Mouse (Mus musculus): ENCODE measurements around the gene Cisd2. TPM values are rescaled to one million over a fixed set of nuclear protein-coding genes. Genes with fewer than 3 reads are reported as not detected.

The Cisd2 gene
- polyA plus RNA-seq, 1 experiment from 2014 or later: 59.2 TPM

- Histone ChIP-seq H3K4me1 (ENCODE audit: control insufficient read depth, insufficient read depth, low read length) (peaks cover 11% of the 10 kb centered on the region; the same call in 1 of the 2 replicates), H3K4me3 (ENCODE audit: low read depth, low read length) (no peak overlapping the region), H3K4me2 (no peak overlapping the region), H3K27ac (ENCODE audit: low read depth, low read length) (no peak overlapping the region), H3K36me3 (ENCODE audit: control insufficient read depth, insufficient read depth, low read length) (0 out of 2 replicates have a peak, but pooled peaks cover 4% of the 10 kb centered on the region), H3K9me3 (replicated peaks; ENCODE audit: control insufficient read depth, low read length) (no peaks in the 10 kb centered on the region), H3K9ac (ENCODE audit: low read depth, low read length) (no peak overlapping the region), H3K27me3 (ENCODE audit: control insufficient read depth, insufficient read depth, low read length) (no peaks in the 10 kb centered on the region)
- no peak for ATAC-seq (replicated peaks; ENCODE audit: insufficient number of reproducible peaks, low FRiP score, low TSS enrichment)
- 89% methylated on average over 9 of the region's 9 CpGs for WGBS (ENCODE audit: insufficient replicate concordance)
Observed at GRCm38 (mm10) chr3:135403211-135403610, 20.5 kb downstream of the Cisd2 start.

DNA sequence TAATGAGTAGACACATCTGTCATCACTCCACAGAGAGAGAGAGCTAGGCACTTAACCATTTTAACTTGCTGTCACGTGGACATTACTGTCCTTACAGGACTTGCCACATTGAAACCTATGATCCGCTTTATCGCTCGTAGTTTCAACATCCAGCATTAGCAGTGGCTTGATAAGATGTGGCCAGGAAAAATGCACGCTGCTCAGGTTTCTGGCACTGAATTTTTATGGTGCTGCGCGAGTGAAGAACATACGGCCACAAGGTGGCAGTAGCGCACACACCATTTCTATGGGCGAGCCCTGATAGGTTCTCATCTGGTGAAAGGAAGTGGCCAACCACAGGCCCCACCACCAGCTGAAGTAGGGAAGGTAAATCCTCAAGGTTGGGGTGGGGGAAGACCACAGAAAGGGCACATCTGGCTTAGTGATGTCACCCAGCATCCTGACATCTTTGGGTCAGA lies 21.5 kb downstream of the Cisd2 start:
- WGBS (ENCODE audit: insufficient replicate concordance): 4% methylated on average over 10 of the region's 10 CpGs
- Histone ChIP-seq H3K36me3 (ENCODE audit: control insufficient read depth, insufficient read depth, low read length) (0 out of 2 replicates have a peak, but pooled peaks cover 4% of the 10 kb centered on the region), H3K4me3 (ENCODE audit: low read depth, low read length) (0 out of 2 replicates have a peak overlapping the region, but pooled peaks have one; percentile 8), H3K4me2 (peak overlapping the region; percentile 30; the same call in 1 of the 2 replicates), H3K27me3 (ENCODE audit: control insufficient read depth, insufficient read depth, low read length) (no peaks in the 10 kb centered on the region), H3K9ac (ENCODE audit: low read depth, low read length) (no peak overlapping the region), H3K4me1 (ENCODE audit: control insufficient read depth, insufficient read depth, low read length) (peaks cover 9% of the 10 kb centered on the region; the same call in 1 of the 2 replicates), H3K9me3 (replicated peaks; ENCODE audit: control insufficient read depth, low read length) (no peaks in the 10 kb centered on the region), H3K27ac (ENCODE audit: low read depth, low read length) (no peak overlapping the region)
- ATAC-seq (replicated peaks; ENCODE audit: insufficient number of reproducible peaks, low FRiP score, low TSS enrichment): peak; percentile 62; the same call in 1 of the 2 replicates

- H3K9me3 ChIP-seq (replicated peaks; ENCODE audit: control insufficient read depth, low read length): no peaks in the 10 kb centered on the region
- ATAC-seq (replicated peaks; ENCODE audit: insufficient number of reproducible peaks, low FRiP score, low TSS enrichment): no peak
Observed at GRCm38 (mm10) chr3:135397112-135397511, 26.6 kb downstream of the Cisd2 start.

DNA sequence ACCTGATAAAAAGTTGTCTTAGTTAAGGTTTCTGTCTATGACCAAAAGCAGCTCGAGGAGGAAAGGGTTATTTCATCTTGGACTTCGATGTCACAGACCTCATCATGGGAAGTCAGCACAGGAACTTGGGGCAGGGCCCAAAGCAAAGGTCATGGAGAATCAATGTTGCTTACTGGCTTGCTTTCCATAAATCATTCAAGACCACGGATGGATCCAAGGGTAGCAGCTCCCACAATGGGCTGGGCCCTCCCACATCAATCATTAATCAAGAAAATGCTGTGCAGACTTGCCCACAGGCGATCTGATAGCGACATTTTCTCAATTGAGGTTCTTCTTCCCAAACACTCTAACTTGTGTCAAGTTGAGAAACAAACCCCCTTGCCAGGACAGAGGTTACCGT lies 27.6 kb downstream of the Cisd2 start:
- Histone ChIP-seq H3K9ac (ENCODE audit: low read depth, low read length) (no peak overlapping the region), H3K36me3 (ENCODE audit: control insufficient read depth, insufficient read depth, low read length) (no peaks in the 10 kb centered on the region), H3K4me3 (ENCODE audit: low read depth, low read length) (no peak overlapping the region), H3K27me3 (ENCODE audit: control insufficient read depth, insufficient read depth, low read length) (no peaks in the 10 kb centered on the region), H3K4me1 (ENCODE audit: control insufficient read depth, insufficient read depth, low read length) (no peaks in the 10 kb centered on the region), H3K4me2 (no peak overlapping the region), H3K27ac (ENCODE audit: low read depth, low read length) (no peak overlapping the region), H3K9me3 (replicated peaks; ENCODE audit: control insufficient read depth, low read length) (no peaks in the 10 kb centered on the region)
- WGBS (ENCODE audit: insufficient replicate concordance): 69% methylated on average over 6 of the region's 6 CpGs
- no peak for ATAC-seq (replicated peaks; ENCODE audit: insufficient number of reproducible peaks, low FRiP score, low TSS enrichment)

More at GRCm38 (mm10) chr3:135397112-135397511, 26.6 kb downstream of the Cisd2 start:
- H3K27ac ChIP-seq (ENCODE audit: low read depth, low read length): no peak overlapping the region
- H3K27me3 ChIP-seq (ENCODE audit: control insufficient read depth, insufficient read depth, low read length): no peaks in the 10 kb centered on the region
- no peaks in the 10 kb centered on the region for H3K4me1 ChIP-seq (ENCODE audit: control insufficient read depth, insufficient read depth, low read length)
- no peaks in the 10 kb centered on the region for H3K36me3 ChIP-seq (ENCODE audit: control insufficient read depth, insufficient read depth, low read length)
- H3K4me3 ChIP-seq (ENCODE audit: low read depth, low read length): no peak overlapping the region
- no peak overlapping the region for H3K4me2 ChIP-seq
- H3K9ac ChIP-seq (ENCODE audit: low read depth, low read length): no peak overlapping the region

- H3K4me2 ChIP-seq: no peak overlapping the region
- no peak overlapping the region for H3K4me3 ChIP-seq (ENCODE audit: low read depth, low read length)
- H3K9me3 ChIP-seq (replicated peaks; ENCODE audit: control insufficient read depth, low read length): no peaks in the 10 kb centered on the region
- no peaks in the 10 kb centered on the region for H3K27me3 ChIP-seq (ENCODE audit: control insufficient read depth, insufficient read depth, low read length)
- no peaks in the 10 kb centered on the region for H3K36me3 ChIP-seq (ENCODE audit: control insufficient read depth, insufficient read depth, low read length)
- no peaks in the 10 kb centered on the region for H3K4me1 ChIP-seq (ENCODE audit: control insufficient read depth, insufficient read depth, low read length)
- H3K27ac ChIP-seq (ENCODE audit: low read depth, low read length): no peak overlapping the region
- WGBS (ENCODE audit: insufficient replicate concordance): 75% methylated on average over 5 of the region's 5 CpGs
- no peak for ATAC-seq (replicated peaks; ENCODE audit: insufficient number of reproducible peaks, low FRiP score, low TSS enrichment)
- no peak overlapping the region for H3K9ac ChIP-seq (ENCODE audit: low read depth, low read length)
Observed at GRCm38 (mm10) chr3:135395085-135395484, 28.6 kb downstream of the Cisd2 start.

DNA sequence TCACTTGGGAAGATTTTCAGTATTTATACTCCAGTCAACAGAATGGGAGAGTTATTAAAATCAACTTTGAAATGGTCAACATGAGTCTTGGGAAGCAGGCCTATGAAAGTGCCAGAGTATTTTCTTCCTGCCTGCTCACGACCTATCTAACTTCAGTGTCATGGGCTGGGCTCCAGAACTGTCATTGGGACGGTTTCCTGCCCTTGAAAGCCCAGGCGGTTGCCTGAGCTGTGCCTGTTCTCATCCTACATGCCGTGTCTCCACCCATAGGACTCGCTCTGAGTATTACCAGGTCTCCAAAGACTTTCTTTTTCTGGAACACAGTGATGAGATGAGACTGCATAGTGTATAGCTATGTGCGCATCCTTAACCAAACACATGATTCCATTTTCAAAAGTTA lies 30.5 kb downstream of the Cisd2 start:
- no peaks in the 10 kb centered on the region for H3K4me1 ChIP-seq (ENCODE audit: control insufficient read depth, insufficient read depth, low read length)
- H3K36me3 ChIP-seq (ENCODE audit: control insufficient read depth, insufficient read depth, low read length): no peaks in the 10 kb centered on the region
- no peak overlapping the region for H3K9ac ChIP-seq (ENCODE audit: low read depth, low read length)
- no peaks in the 10 kb centered on the region for H3K9me3 ChIP-seq (replicated peaks; ENCODE audit: control insufficient read depth, low read length)
- no peak overlapping the region for H3K27ac ChIP-seq (ENCODE audit: low read depth, low read length)
- H3K27me3 ChIP-seq (ENCODE audit: control insufficient read depth, insufficient read depth, low read length): no peaks in the 10 kb centered on the region
- no peak for ATAC-seq (replicated peaks; ENCODE audit: insufficient number of reproducible peaks, low FRiP score, low TSS enrichment)
- no peak overlapping the region for H3K4me2 ChIP-seq
- 49% methylated on average over 6 of the region's 6 CpGs for WGBS (ENCODE audit: insufficient replicate concordance)
- no peak overlapping the region for H3K4me3 ChIP-seq (ENCODE audit: low read depth, low read length)

GRCm38 (mm10) chr3:135379868-135380267 lies 43.9 kb downstream of the Cisd2 start:
- Histone ChIP-seq H3K4me1 (ENCODE audit: control insufficient read depth, insufficient read depth, low read length) (no peaks in the 10 kb centered on the region), H3K9ac (ENCODE audit: low read depth, low read length) (no peak overlapping the region), H3K27ac (ENCODE audit: low read depth, low read length) (no peak overlapping the region), H3K9me3 (replicated peaks; ENCODE audit: control insufficient read depth, low read length) (no peaks in the 10 kb centered on the region), H3K36me3 (ENCODE audit: control insufficient read depth, insufficient read depth, low read length) (no peaks in the 10 kb centered on the region), H3K4me2 (no peak overlapping the region), H3K27me3 (ENCODE audit: control insufficient read depth, insufficient read depth, low read length) (no peaks in the 10 kb centered on the region), H3K4me3 (ENCODE audit: low read depth, low read length) (no peak overlapping the region)
- ATAC-seq (replicated peaks; ENCODE audit: insufficient number of reproducible peaks, low FRiP score, low TSS enrichment): no peak
- WGBS (ENCODE audit: insufficient replicate concordance): 84% methylated on average over 4 of the region's 4 CpGs

DNA sequence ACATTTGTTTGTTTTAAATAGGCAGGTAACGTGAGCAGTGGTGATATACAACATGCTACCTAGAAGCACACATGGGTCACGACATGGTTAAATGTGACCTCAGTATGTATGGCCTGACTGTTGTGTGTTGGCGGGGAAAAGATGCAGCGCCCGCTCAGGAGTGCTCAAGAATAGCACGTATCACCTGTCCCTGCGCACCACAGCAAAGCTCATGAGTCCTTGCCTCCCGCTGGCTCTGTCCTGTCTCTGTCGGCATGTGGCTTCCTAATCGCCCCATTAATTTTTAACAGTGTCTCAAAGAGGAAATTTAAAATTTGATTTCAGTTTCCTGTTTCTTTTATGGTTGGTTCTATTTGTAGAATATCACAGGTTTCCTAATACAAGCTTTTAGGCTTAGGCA lies 46.3 kb downstream of the Cisd2 start:
- Histone ChIP-seq H3K4me2 (no peak overlapping the region), H3K9me3 (replicated peaks; ENCODE audit: control insufficient read depth, low read length) (no peaks in the 10 kb centered on the region), H3K36me3 (ENCODE audit: control insufficient read depth, insufficient read depth, low read length) (no peaks in the 10 kb centered on the region), H3K4me3 (ENCODE audit: low read depth, low read length) (no peak overlapping the region), H3K4me1 (ENCODE audit: control insufficient read depth, insufficient read depth, low read length) (no peaks in the 10 kb centered on the region), H3K27me3 (ENCODE audit: control insufficient read depth, insufficient read depth, low read length) (no peaks in the 10 kb centered on the region), H3K9ac (ENCODE audit: low read depth, low read length) (no peak overlapping the region), H3K27ac (ENCODE audit: low read depth, low read length) (no peak overlapping the region)
- 80% methylated on average over 10 of the region's 10 CpGs for WGBS (ENCODE audit: insufficient replicate concordance)
- ATAC-seq (replicated peaks; ENCODE audit: insufficient number of reproducible peaks, low FRiP score, low TSS enrichment): no peak

GRCm38 (mm10) chr3:135375836-135376235 lies 47.9 kb downstream of the Cisd2 start:
- Histone ChIP-seq H3K9me3 (replicated peaks; ENCODE audit: control insufficient read depth, low read length) (no peaks in the 10 kb centered on the region), H3K27ac (ENCODE audit: low read depth, low read length) (no peak overlapping the region), H3K4me2 (no peak overlapping the region), H3K36me3 (ENCODE audit: control insufficient read depth, insufficient read depth, low read length) (no peaks in the 10 kb centered on the region), H3K4me1 (ENCODE audit: control insufficient read depth, insufficient read depth, low read length) (no peaks in the 10 kb centered on the region), H3K9ac (ENCODE audit: low read depth, low read length) (no peak overlapping the region), H3K4me3 (ENCODE audit: low read depth, low read length) (no peak overlapping the region), H3K27me3 (ENCODE audit: control insufficient read depth, insufficient read depth, low read length) (no peaks in the 10 kb centered on the region)
- ATAC-seq (replicated peaks; ENCODE audit: insufficient number of reproducible peaks, low FRiP score, low TSS enrichment): no peak
- 67% methylated on average over 3 of the region's 3 CpGs for WGBS (ENCODE audit: insufficient replicate concordance)

Measured in heart, embryonic 11.5 days (tissue).